ENCODE assay signal across 30 mouse cellular contexts in genomic region chr5:151371130-151371529, GRCm38 (mm10). TPM values are rescaled to one million over a fixed set of nuclear protein-coding genes. Genes with fewer than 3 reads are reported as not detected.
DNase-seq lines count a peak whose midpoint lies in the region; TF ChIP-seq lines count a peak whose summit lies in the region.
"Had no signal": no experiment of that assay in that cellular context is flagged by ENCODE, and none has a peak within 500 bp of the region (broad histone marks: within the 10 kb centered on the region; RNA-seq: fewer than 3 reads in every experiment).

No protein-coding gene starts in this region.

- H3K79me2 ChIP-seq in CH12.LX (replicated peaks; ENCODE audit: control insufficient read depth, extremely low read depth, insufficient read depth, poor library complexity, severe bottlenecking), result peaks cover 3% of the 10 kb centered on the region; the same call in 1 of the 2 replicates

- no peak overlapping the region for H3K27ac ChIP-seq in CH12.LX (ENCODE audit: insufficient read depth, low read depth)
- H3K27ac ChIP-seq: embryonic facial prominence, embryonic 13.5 days; embryonic facial prominence, embryonic 15.5 days; forebrain, embryonic 10.5 days; forebrain, embryonic 12.5 days had no signal

- no peak for TF ChIP-seq EP300 in CH12.LX (IDR thresholded peaks at IDR 0.05; ENCODE audit: low read length)

- H3K4me2 ChIP-seq in CH12.LX (ENCODE audit: insufficient read depth, low read depth, poor library complexity, severe bottlenecking), result no peak overlapping the region
- H3K4me2 ChIP-seq: embryonic facial prominence, embryonic 13.5 days; embryonic facial prominence, embryonic 15.5 days; forebrain, embryonic 12.5 days had no signal

- no peaks in the 10 kb centered on the region for H3K27me3 ChIP-seq in CH12.LX (replicated peaks)
- H3K27me3 ChIP-seq: embryonic facial prominence, embryonic 13.5 days; embryonic facial prominence, embryonic 15.5 days; forebrain, embryonic 12.5 days had no signal

- dilution Hi-C loops in CH12.LX (cut with MboI; ENCODE audit: extremely low pct_ligation_motif_present, extremely low pct_unique_long_range_greater_than_20kb, low sequenced_read_pairs), result no loop called here

- DNase-seq in 3T3-L1 (ENCODE audit: low read depth, low spot score), result peak; percentile 53
- DNase-seq in CH12.LX (ENCODE audit: extremely low read depth), result no peak
- DNase-seq in MN1 (ENCODE audit: low spot score), result peak; percentile 21
- no peak for DNase-seq in neural tube, embryonic 10.5 days (ENCODE audit: extremely low spot score, low spot score)
- DNase-seq in urinary bladder, postnatal 14 days (ENCODE audit: low spot score), result no peak
- no peak for DNase-seq in heart, postnatal 14 days
- DNase-seq: adrenal gland, adult 2 months; adrenal gland, postnatal 10 days; adrenal gland, postnatal 25 days; cerebellum, adult 11 months; cerebellum, adult 18-20 months; cerebellum, adult 8-10 months; cerebellum, adult 9-11 months; cerebellum, postnatal 14 days; cerebellum, postnatal 36 days; embryo, embryonic 11 days had no signal

- H3K9me3 ChIP-seq in CH12.LX (replicated peaks; ENCODE audit: low read length), result no peaks in the 10 kb centered on the region
- H3K9me3 ChIP-seq: embryonic facial prominence, embryonic 13.5 days; embryonic facial prominence, embryonic 15.5 days; forebrain, embryonic 10.5 days; forebrain, embryonic 12.5 days had no signal

- H3K9ac ChIP-seq in CH12.LX (ENCODE audit: insufficient read depth, low read depth), result no peak overlapping the region
- H3K9ac ChIP-seq: embryonic facial prominence, embryonic 13.5 days; embryonic facial prominence, embryonic 15.5 days; forebrain, embryonic 12.5 days had no signal

- no peaks in the 10 kb centered on the region for H3K36me3 ChIP-seq in CH12.LX (replicated peaks in 1 of 2; ENCODE audit: control insufficient read depth in 1 of 2, insufficient read depth in 1 of 2, low read length in 1 of 2)
- H3K36me3 ChIP-seq: embryonic facial prominence, embryonic 13.5 days; embryonic facial prominence, embryonic 15.5 days; forebrain, embryonic 10.5 days; forebrain, embryonic 12.5 days had no signal

- H3K4me1 ChIP-seq in CH12.LX (ENCODE audit: control insufficient read depth in 1 of 2, insufficient read depth in 2 of 2), result peaks cover 0 to 16% of the 10 kb centered on the region in 2 experiments; a peak in 2 of 4 replicates

- TF ChIP-seq CTCF in CH12.LX (conservative IDR thresholded peaks at IDR 0.05 in 1 of 2, IDR thresholded peaks at IDR 0.05 in 1 of 2; ENCODE audit: low read depth in 2 of 2, low read length in 2 of 2), result no peak

- H3K4me3 ChIP-seq in CH12.LX (replicated peaks in 1 of 3; ENCODE audit: low read depth in 2 of 3, low read length in 2 of 3, poor library complexity in 1 of 3), result no peak overlapping the region
- H3K4me3 ChIP-seq: embryonic facial prominence, embryonic 13.5 days; embryonic facial prominence, embryonic 15.5 days; erythroblast, embryonic 14.5 days; forebrain, embryonic 10.5 days; forebrain, embryonic 12.5 days had no signal

- in situ Hi-C loops in CH12.LX (cut with MboI; ENCODE audit: low pct_ligation_motif_present, low pct_unique_long_range_greater_than_20kb, low sequenced_read_pairs), result no loop called here

- TF ChIP-seq RAD21 in CH12.LX (IDR thresholded peaks at IDR 0.05; ENCODE audit: low read depth, low read length), result no peak

- intact Hi-C loops in heart, postnatal 14 days (cut with DNase I), result no loop called here

- no peak for TF ChIP-seq POLR2A in CH12.LX (IDR thresholded peaks at IDR 0.05; ENCODE audit: low read depth, low read length)

TF ChIP-seq in CH12.LX, 34 proteins besides CTCF, POLR2A, EP300 and RAD21:
- peak; percentile 56; the same call in 1 of the 2 replicates for TF ChIP-seq ZNF384 (IDR thresholded peaks at IDR 0.05; ENCODE audit: low read depth, low read length)
- TF ChIP-seq ETS1 (conservative IDR thresholded peaks at IDR 0.05; ENCODE audit: low read depth, low read length), result no peak

RNA-seq across cellular contexts. Expression of gene Gm42906, which starts 56.8 kb away (rescaled TPM):
- not detected in 2 replicates for total RNA-seq in CH12.LX (2012; rRNA removed)
- not detected in 2 replicates for total RNA-seq in CH12.LX (2014; rRNA removed)
- polyA plus RNA-seq in CH12.LX (2012; ENCODE audit: insufficient read length, low read depth), result not detected in 2 replicates
- total RNA-seq in heart, postnatal 14 days (2021), result 1 to 10 TPM in 1 of 2 experiments, not detected in 1; 2.4 TPM
- total RNA-seq: adrenal gland, adult 2 months; adrenal gland, postnatal 10 days; adrenal gland, postnatal 4 days; common myeloid progenitor, adult 5-6 weeks; ES-E14 had no signal
- polyA plus RNA-seq: adrenal gland, adult 2 months; brain, embryonic 14.5 days; CD4-positive, CD25-positive, alpha-beta regulatory T cell, adult 4 months; embryonic facial prominence, embryonic 11.5 days; embryonic facial prominence, embryonic 13.5 days; embryonic facial prominence, embryonic 15.5 days; erythroblast, embryonic 14.5 days; forebrain, embryonic 10.5 days; forebrain, embryonic 12.5 days; forebrain, embryonic 14.5 days; forebrain, embryonic 16.5 days; frontal cortex, adult 2 months had no signal

Comparison
In these comparisons a context has a peak if more than half of its experiments do, and no peak if none do; other contexts are left out.
1. DNase-seq: peak in 3T3-L1 (single experiment) and MN1 (single experiment); none in CH12.LX (single experiment), neural tube, embryonic 10.5 days (single experiment), urinary bladder, postnatal 14 days (single experiment) and heart, postnatal 14 days (0 of 2).